Mouse (Mus musculus) E14TG2a.4 (cell line): ENCODE results near the gene Plrg1.

Source experiments
- CTCF ChIP-seq: conservative IDR thresholded peaks from 2 replicates; pipeline ENCODE4 v1.5.1; 2014; ENCODE audit warnings: low read length
- POU5F1 ChIP-seq: IDR thresholded peaks from 2 replicates; pipeline ENCODE4 v1.6.1; 2014; ENCODE audit warnings: low read length, borderline replicate concordance

DNA sequence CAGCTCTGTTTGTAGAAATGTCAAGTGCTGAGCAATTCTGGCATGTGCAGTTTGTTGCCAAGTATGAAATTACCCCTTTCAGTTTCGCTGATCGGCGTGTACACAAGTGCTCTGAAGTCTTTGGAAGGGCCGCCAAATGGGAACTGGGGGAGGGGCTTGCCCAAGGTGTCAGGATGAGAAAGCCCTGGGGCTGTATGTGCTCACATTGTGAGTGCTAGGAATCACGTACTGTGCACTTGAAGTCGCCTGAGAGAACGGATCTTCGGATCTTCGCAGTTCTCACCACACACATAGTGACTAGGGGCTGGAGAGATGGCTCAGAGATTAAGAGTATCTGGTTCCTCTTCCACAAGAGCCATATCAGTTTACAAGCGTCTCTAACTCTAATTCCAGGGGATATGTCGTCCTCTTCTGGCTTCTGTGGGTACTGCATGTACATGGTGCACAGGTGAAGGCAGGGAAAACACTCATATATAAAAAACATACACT lies 25.3 kb downstream of the Plrg1 start:
- TF ChIP-seq POU5F1 (no peak), CTCF (peak; percentile 100)
